Mouse (Mus musculus) MEL (cell line): ENCODE results near the gene Ciz1. TPM values are rescaled to one million over a fixed set of nuclear protein-coding genes. Genes with fewer than 3 reads are reported as not detected.

Experiments used
- DNase-seq: peaks from one replicate; pipeline ENCODE4 v3.0.0; 2011; ENCODE audit warnings: low read depth, low spot score
- H3K27ac ChIP-seq: 2 replicates; pipeline ENCODE4 v1.5.1; 2012; ENCODE audit warnings: low read depth, mild to moderate bottlenecking, control low read depth, low read length, moderate library complexity; ENCODE audit not compliant: control insufficient read depth
- H3K27me3 ChIP-seq, 2 experiments: fragments of 150-350 bp in 1 of 2; sonication (generic) in 1 of 2; 2 replicates each; pipeline ENCODE4 v1.6.1; 2012; ENCODE audit warnings: low read length in 2 of 2, mild to moderate bottlenecking in 2 of 2, improper control_type of control experiment in 1 of 2, moderate library complexity in 1 of 2; ENCODE audit not compliant: insufficient read depth in 2 of 2, control insufficient read depth in 1 of 2
- H3K36me3 ChIP-seq, 2 experiments: 2 replicates each; pipeline ENCODE4 v1.6.1; 2012 to 2014; ENCODE audit warnings: low read length in 2 of 2, improper control_type of control experiment in 1 of 2, inconsistent platforms in 1 of 2, mild to moderate bottlenecking in 1 of 2; ENCODE audit not compliant: insufficient read depth in 2 of 2, control insufficient read depth in 1 of 2
- H3K4me1 ChIP-seq, 2 experiments: fragments of 150-350 bp in 1 of 2; sonication (generic) in 1 of 2; 2 replicates each; pipeline ENCODE4 v1.6.1; 2012; ENCODE audit warnings: low read length in 2 of 2, improper control_type of control experiment in 1 of 2, mild to moderate bottlenecking in 1 of 2; ENCODE audit not compliant: insufficient read depth in 2 of 2, control insufficient read depth in 1 of 2
- H3K4me3 ChIP-seq, 2 experiments: fragments of 150-350 bp in 1 of 2; sonication (generic) in 1 of 2; 2 replicates each; pipeline ENCODE4 v1.5.1; 2012; ENCODE audit warnings: low read depth in 2 of 2, low read length in 2 of 2, mild to moderate bottlenecking in 2 of 2, moderate library complexity in 2 of 2, control low read depth in 1 of 2, improper control_type of control experiment in 1 of 2; ENCODE audit not compliant: control insufficient read depth in 1 of 2, insufficient read depth in 1 of 2
- H3K79me2 ChIP-seq: 2 replicates; pipeline ENCODE4 v1.6.1; 2012; ENCODE audit warnings: mild to moderate bottlenecking, low read length, moderate library complexity; ENCODE audit not compliant: control insufficient read depth, poor library complexity, insufficient read depth
- H3K9ac ChIP-seq: 2 replicates; pipeline ENCODE4 v1.6.1; 2012; ENCODE audit warnings: low read depth, mild to moderate bottlenecking, control low read depth, low read length, moderate library complexity; ENCODE audit not compliant: control insufficient read depth, poor library complexity, severe bottlenecking
- H3K9me3 ChIP-seq: fragments of 150-350 bp; sonication (generic); replicated peaks from 2 replicates; pipeline ENCODE4 v1.6.1; 2012; ENCODE audit warnings: mild to moderate bottlenecking, low read length, improper control_type of control experiment, moderate library complexity; ENCODE audit not compliant: insufficient read depth
- CHD1 ChIP-seq: IDR thresholded peaks from 2 replicates; pipeline ENCODE4 v1.6.1; 2012; ENCODE audit warnings: low read depth, mild to moderate bottlenecking, inconsistent platforms, low read length, improper control_type of control experiment
- CHD2 ChIP-seq: IDR thresholded peaks from 2 replicates; pipeline ENCODE4 v1.6.1; 2011; ENCODE audit warnings: low read length, improper control_type of control experiment
- CTCF ChIP-seq, 3 experiments: IDR thresholded peaks in 2 of 3; conservative IDR thresholded peaks in 1 of 3; 2 replicates each; pipeline ENCODE4 v1.5.1; 2011 to 2012; ENCODE audit warnings: low read length in 3 of 3, low read depth in 2 of 3, mild to moderate bottlenecking in 2 of 3, improper control_type of control experiment in 1 of 3, inconsistent platforms in 1 of 3, mixed read lengths in 1 of 3, moderate library complexity in 1 of 3; ENCODE audit not compliant: control insufficient read depth in 1 of 3, insufficient read depth in 1 of 3, poor library complexity in 1 of 3, severe bottlenecking in 1 of 3
- E2F4 ChIP-seq: IDR thresholded peaks from 2 replicates; pipeline ENCODE4 v1.6.1; 2011; ENCODE audit warnings: low read depth, low read length, improper control_type of control experiment, borderline replicate concordance
- ELF1 ChIP-seq: IDR thresholded peaks from 2 replicates; pipeline ENCODE4 v1.6.1; 2014; ENCODE audit warnings: low read depth, mild to moderate bottlenecking, inconsistent platforms, low read length, improper control_type of control experiment, moderate library complexity
- EP300 ChIP-seq, 2 experiments: IDR thresholded peaks; 2 replicates each; pipeline ENCODE4 v1.6.1; 2011; ENCODE audit warnings: improper control_type of control experiment in 2 of 2, low read length in 2 of 2, low read depth in 1 of 2, mild to moderate bottlenecking in 1 of 2
- ETS1 ChIP-seq: IDR thresholded peaks from 2 replicates; pipeline ENCODE4 v1.6.1; 2012; ENCODE audit warnings: low read depth, mild to moderate bottlenecking, inconsistent platforms, low read length, improper control_type of control experiment, moderate library complexity
- GATA1 ChIP-seq: IDR thresholded peaks from 2 replicates; pipeline ENCODE4 v1.6.1; 2011; ENCODE audit warnings: low read depth, low read length, improper control_type of control experiment
- HCFC1 ChIP-seq: IDR thresholded peaks from 2 replicates; pipeline ENCODE4 v1.6.1; 2012; ENCODE audit warnings: low read depth, mild to moderate bottlenecking, inconsistent platforms, low read length, improper control_type of control experiment, moderate library complexity
- JUND ChIP-seq: IDR thresholded peaks from 2 replicates; pipeline ENCODE4 v1.6.1; 2011; ENCODE audit warnings: low read depth, mild to moderate bottlenecking, improper control_type of control experiment, low read length
- MAFK ChIP-seq: IDR thresholded peaks from 2 replicates; pipeline ENCODE4 v1.6.1; 2011; ENCODE audit warnings: low read depth, mild to moderate bottlenecking, low read length, improper control_type of control experiment, borderline replicate concordance
- MAZ ChIP-seq: IDR thresholded peaks from 2 replicates; pipeline ENCODE4 v1.6.1; 2012; ENCODE audit warnings: low read depth, mild to moderate bottlenecking, inconsistent platforms, low read length, improper control_type of control experiment
- MXI1 ChIP-seq: IDR thresholded peaks from 2 replicates; pipeline ENCODE4 v1.6.1; 2011; ENCODE audit warnings: mild to moderate bottlenecking, low read depth, low read length, improper control_type of control experiment
- MYB ChIP-seq: IDR thresholded peaks from 2 replicates; pipeline ENCODE4 v1.6.1; 2011; ENCODE audit warnings: mild to moderate bottlenecking, low read depth, low read length, improper control_type of control experiment
- MYC ChIP-seq: IDR thresholded peaks from 2 replicates; pipeline ENCODE4 v1.6.1; 2011; ENCODE audit warnings: low read depth, mild to moderate bottlenecking, low read length, improper control_type of control experiment, moderate library complexity
- NRF1 ChIP-seq: IDR thresholded peaks from 2 replicates; pipeline ENCODE4 v1.6.1; 2014; ENCODE audit warnings: low read depth, mild to moderate bottlenecking, inconsistent platforms, low read length, improper control_type of control experiment, moderate library complexity; ENCODE audit not compliant: poor library complexity, insufficient read depth, severe bottlenecking
- POLR2A ChIP-seq, 2 experiments: IDR thresholded peaks; 2 replicates each; pipeline ENCODE4 v1.6.1; 2011 to 2012; ENCODE audit warnings: low read length in 2 of 2, mild to moderate bottlenecking in 2 of 2, control low read depth in 1 of 2, improper control_type of control experiment in 1 of 2, low read depth in 1 of 2, moderate library complexity in 1 of 2; ENCODE audit not compliant: control insufficient read depth in 1 of 2, insufficient read depth in 1 of 2, poor library complexity in 1 of 2
- POLR2AphosphoS5 ChIP-seq: IDR thresholded peaks from 2 replicates; pipeline ENCODE4 v1.6.1; 2012; ENCODE audit warnings: low read depth, borderline replicate concordance, mild to moderate bottlenecking, inconsistent platforms, low read length, moderate library complexity, mixed read lengths
- RCOR1 ChIP-seq: IDR thresholded peaks from 2 replicates; pipeline ENCODE4 v1.6.1; 2012; ENCODE audit warnings: low read depth, mild to moderate bottlenecking, inconsistent platforms, low read length, improper control_type of control experiment
- SIN3A ChIP-seq: IDR thresholded peaks from 2 replicates; pipeline ENCODE4 v1.6.1; 2012; ENCODE audit warnings: low read length, improper control_type of control experiment, inconsistent platforms
- SMC3 ChIP-seq: IDR thresholded peaks from 2 replicates; pipeline ENCODE4 v1.6.1; 2011; ENCODE audit warnings: low read depth, low read length, improper control_type of control experiment
- TBP ChIP-seq: IDR thresholded peaks from 2 replicates; pipeline ENCODE4 v1.8.0; 2011; ENCODE audit warnings: low read depth, low read length, improper control_type of control experiment
- TCF12 ChIP-seq: IDR thresholded peaks from 2 replicates; pipeline ENCODE4 v1.6.1; 2014; ENCODE audit warnings: low read depth, mild to moderate bottlenecking, inconsistent platforms, low read length, improper control_type of control experiment, moderate library complexity
- UBTF ChIP-seq: IDR thresholded peaks from 2 replicates; pipeline ENCODE4 v1.6.1; 2012; ENCODE audit warnings: low read depth, mild to moderate bottlenecking, inconsistent platforms, low read length, improper control_type of control experiment, moderate library complexity, borderline replicate concordance; ENCODE audit not compliant: insufficient read depth
- USF1 ChIP-seq: IDR thresholded peaks from 2 replicates; pipeline ENCODE4 v1.6.1; 2014; ENCODE audit warnings: low read depth, mild to moderate bottlenecking, inconsistent platforms, low read length, improper control_type of control experiment, moderate library complexity
- USF2 ChIP-seq, 2 experiments: IDR thresholded peaks; 2 replicates each; pipeline ENCODE4 v1.6.1; 2011 to 2012; ENCODE audit warnings: improper control_type of control experiment in 2 of 2, low read length in 2 of 2, borderline replicate concordance in 1 of 2, inconsistent platforms in 1 of 2, low read depth in 1 of 2, mild to moderate bottlenecking in 1 of 2; ENCODE audit not compliant: insufficient read depth in 1 of 2
- polyA plus RNA-seq, 2 experiments: library from polyadenylated mRNA; stranded (reverse) in 1 of 2; unstranded in 1 of 2; fragments of >175 nt in 1 of 2; fragments of >200 nt in 1 of 2; gene quantifications; 2 replicates each; pipeline versions ENCODE4 v1.2.1 to v1.2.4; 2012; ENCODE audit warnings: low replicate concordance in 2 of 2, low read depth in 1 of 2; ENCODE audit not compliant: insufficient read length in 2 of 2, insufficient read depth in 1 of 2, missing spikeins in 1 of 2
- total RNA-seq: library from RNA; depleted of rRNA; stranded (reverse); fragments of 300-350 nt; gene quantifications from 2 replicates; pipeline ENCODE4 v1.2.3, GENCODE M21; 2012

Ciz1 gene
- total and polyA plus RNA-seq, 3 experiments = 20.7 to 99.8 TPM; not detected in 1

DNA sequence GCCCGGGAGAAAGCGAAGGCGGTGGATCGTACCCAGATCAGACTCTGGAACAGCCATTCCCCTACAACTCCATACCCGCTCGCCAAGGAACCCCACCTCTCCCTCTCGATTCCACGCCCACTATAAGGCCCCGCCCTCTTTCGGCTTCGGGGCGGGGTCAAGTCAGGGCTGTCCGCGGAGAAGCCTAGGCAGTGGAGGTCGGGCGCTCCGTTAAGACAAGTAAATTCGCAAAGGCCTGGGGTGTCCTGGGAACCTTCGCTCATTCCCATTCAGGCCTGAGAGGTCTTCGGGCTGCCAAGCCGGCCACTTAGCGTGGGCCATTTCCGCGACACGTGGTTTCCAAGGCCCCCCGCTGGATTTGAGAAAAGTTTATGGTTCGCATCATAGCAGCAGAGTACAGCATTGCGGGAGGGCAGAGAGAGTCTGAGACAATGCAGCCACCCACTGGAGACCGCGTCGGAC, 43.4 kb downstream of the Ciz1 start, which contains the start of gene Ptges2 (continued):
- TF ChIP-seq E2F4 (no peak), SMC3 (no peak; the same call in 1 of the 2 replicates), CHD2 (no peak), EP300 (IDR thresholded peaks at IDR 0.05; ENCODE audit: low read depth in 1 of 2, low read length in 2 of 2) (no peak), JUND (no peak), GATA1 (no peak), MAFK (no peak), RCOR1 (no peak), ELF1 (peak; percentile 96), TCF12 (no peak), HCFC1 (peak; percentile 82)

DNA sequence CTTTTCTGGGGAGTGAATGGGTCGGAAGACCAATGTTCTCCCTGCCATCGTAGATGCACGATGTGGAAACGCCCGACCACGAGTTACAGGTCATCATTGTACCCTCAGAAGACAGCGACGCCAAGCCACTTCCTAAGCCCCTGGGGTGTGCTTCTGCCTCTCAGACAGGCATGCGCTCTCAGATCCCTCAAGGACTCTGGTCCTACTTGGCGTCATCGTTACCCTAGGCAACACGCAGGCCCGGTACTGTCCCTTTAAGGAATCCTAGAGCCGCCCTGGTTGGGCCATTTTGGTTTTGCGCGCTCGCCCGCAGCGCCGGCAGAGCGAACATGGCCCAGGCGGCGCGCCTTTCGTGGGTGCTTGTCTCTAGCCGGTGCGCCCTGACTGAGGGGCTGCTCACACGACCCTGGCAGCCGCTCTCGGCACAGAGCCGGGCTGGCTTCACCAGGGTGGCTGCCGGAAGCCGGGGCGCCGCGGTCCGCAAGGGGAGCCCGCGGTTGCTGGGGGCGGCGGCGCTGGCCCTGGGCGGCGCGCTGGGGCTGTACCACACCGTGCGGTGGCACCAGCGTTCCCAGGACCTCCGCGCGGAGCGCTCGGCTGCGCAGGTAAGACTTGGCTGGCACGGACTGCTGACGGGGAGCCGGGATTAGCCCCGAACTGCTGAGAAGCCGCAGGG, 44.0 kb downstream of the Ciz1 start:
- H3K9ac ChIP-seq = peak overlapping the region; percentile 92
- H3K4me1 ChIP-seq = peaks cover 0 to 7% of the 10 kb centered on the region in 2 experiments; a peak in 1 of 4 replicates

More for the DNA sequence above, 44.0 kb downstream of the Ciz1 start:
- H3K36me3 ChIP-seq = no peaks in the 10 kb centered on the region
- H3K4me3 ChIP-seq = peak overlapping the region; percentile 74 to 83
- peak overlapping the region; percentile 87 for H3K27ac ChIP-seq
- H3K79me2 ChIP-seq = peaks cover 10% of the 10 kb centered on the region
- H3K27me3 ChIP-seq = no peaks in the 10 kb centered on the region
- TF ChIP-seq ETS1 (no peak), MYB (no peak), MYC (no peak; the same call in 1 of the 2 replicates), NRF1 (peak; percentile 71), USF2 (IDR thresholded peaks at IDR 0.05; ENCODE audit: borderline replicate concordance in 1 of 2, insufficient read depth in 1 of 2, low read depth in 1 of 2, low read length in 2 of 2) (no peak), MAFK (no peak), MAZ (no peak), TCF12 (no peak), SIN3A (peak; percentile 92), MXI1 (peak; percentile 82), POLR2AphosphoS5 (no peak), TBP (no peak), EP300 (IDR thresholded peaks at IDR 0.05; ENCODE audit: low read depth in 1 of 2, low read length in 2 of 2) (no peak), CTCF (IDR thresholded peaks at IDR 0.05 in 2 of 3, conservative IDR thresholded peaks at IDR 0.05 in 1 of 3; ENCODE audit: control insufficient read depth in 1 of 3, insufficient read depth in 1 of 3, low read depth in 2 of 3, low read length in 3 of 3, poor library complexity in 1 of 3, severe bottlenecking in 1 of 3) (no peak), GATA1 (no peak), UBTF (0 out of 2 replicates have a peak, but pooled peaks have one; percentile 34), POLR2A (IDR thresholded peaks at IDR 0.05; ENCODE audit: control insufficient read depth in 1 of 2, insufficient read depth in 1 of 2, low read depth in 1 of 2, low read length in 2 of 2, poor library complexity in 1 of 2) (peak in 1 of 2 experiments; percentile 42; a peak in 2 of 4 replicates), USF1 (no peak; the same call in 1 of the 2 replicates), ELF1 (no peak; the same call in 1 of the 2 replicates), CHD1 (no peak), JUND (no peak)
- peak; percentile 97 for DNase-seq
- no peaks in the 10 kb centered on the region for H3K9me3 ChIP-seq
